Mouse (Mus musculus) gastrocnemius, adult 8-10 months (tissue): ENCODE measurements around the gene Coasy. TPM values are rescaled to one million over a fixed set of nuclear protein-coding genes. Genes with fewer than 3 reads are reported as not detected.

Experiments
- DNase-seq, 2 experiments: peaks; one replicate each; pipeline ENCODE4 v3.0.0; 2022; ENCODE audit warnings: low spot score in 2 of 2
- total RNA-seq, 4 experiments: library from RNA; stranded (reverse); gene quantifications; 2 replicates each; pipeline ENCODE4 v1.2.4; 2022

Coasy gene
- total RNA-seq, 4 experiments from 2014 or later, result 7.2 to 11.0 (median 8.5) TPM

DNA sequence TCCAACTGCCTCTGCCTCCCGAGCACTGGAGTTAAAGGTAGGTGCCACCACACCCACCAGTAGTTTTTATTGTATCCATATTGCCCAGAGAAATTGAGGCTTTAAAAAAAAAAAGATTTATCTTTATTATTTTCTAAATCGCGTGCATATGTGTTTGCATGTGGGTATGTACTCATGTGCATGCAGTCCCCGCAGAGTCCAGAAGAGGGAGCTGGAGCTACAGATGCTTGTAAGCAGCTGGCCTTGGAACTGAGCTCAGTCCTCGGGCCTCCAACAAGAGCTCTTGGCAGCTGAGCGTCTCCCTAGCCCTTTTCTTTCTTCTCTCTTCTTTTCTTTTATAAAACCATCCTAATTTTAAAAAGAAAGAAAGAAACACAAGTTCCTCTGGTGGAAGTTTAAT is 49.3 kb downstream of the Coasy start:
- DNase-seq, result peak in 1 of 2 experiments; percentile 16

DNA sequence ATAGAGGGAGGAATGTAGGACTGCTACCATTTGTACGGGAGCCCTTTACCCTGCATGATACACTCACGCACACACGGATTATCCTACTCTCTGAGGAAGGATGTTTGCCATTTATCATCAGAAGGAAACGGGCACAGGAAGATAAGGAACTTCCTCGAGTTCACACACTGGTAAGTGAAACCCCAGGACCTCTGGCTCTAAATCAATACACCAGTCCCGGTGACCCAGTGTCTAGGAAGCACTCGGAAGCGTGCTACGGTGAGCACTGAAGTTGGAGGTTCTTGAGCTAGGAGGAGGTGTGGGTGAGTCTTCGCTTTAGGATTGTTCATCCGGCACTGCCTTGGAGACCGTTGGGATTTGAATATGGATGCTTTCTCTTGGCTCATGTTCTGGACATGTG is 50.7 kb downstream of the Coasy start:
- no peak for DNase-seq

DNA sequence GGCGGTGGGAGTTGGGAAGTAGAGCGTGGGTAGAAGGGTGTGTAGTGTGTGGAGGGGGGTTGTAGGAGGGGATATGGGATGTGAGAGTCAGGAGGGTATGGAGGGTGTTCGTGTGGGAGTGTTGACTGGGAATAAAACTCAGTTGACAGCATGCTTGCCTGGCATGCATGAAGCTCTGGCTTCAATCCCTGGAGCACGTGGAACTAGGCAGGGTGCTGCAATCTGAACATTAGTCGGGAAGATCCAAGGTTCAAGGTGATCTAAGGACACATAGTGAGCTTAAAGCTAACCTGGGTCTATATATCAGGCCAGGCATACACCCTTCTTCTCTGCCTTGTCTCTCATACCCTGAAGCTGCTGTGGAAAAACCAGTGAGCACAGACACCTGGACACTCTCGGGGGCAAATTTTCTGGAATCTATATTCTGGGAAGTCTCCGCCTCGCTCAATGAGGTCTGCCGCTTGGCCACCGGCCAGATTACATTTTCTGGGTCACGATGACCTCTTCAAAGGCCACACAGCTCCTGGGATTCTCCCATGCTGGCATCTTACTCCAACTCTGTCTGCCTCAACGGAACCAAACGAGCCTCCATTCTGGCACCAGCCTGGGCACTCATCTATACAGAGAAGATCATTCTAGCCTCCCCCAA is 52.0 kb downstream of the Coasy start:
- peak in 1 of 2 experiments; percentile 23 for DNase-seq

Other genes with a start within 250 kb of the Coasy start
- 100 to 1,000 TPM; 136 to 186 (median 155) TPM for gene Stat5b, start 231.8 kb upstream of the Coasy start, total RNA-seq
- gene Stat5a, start 223.2 kb upstream of the Coasy start, total RNA-seq, result 10 to 100 TPM; 10.9 to 16.8 (median 11.0) TPM
- gene Stat3, start 143.0 kb upstream of the Coasy start, total RNA-seq, result 10 to 100 TPM; 32.9 to 41.1 (median 37.5) TPM
- 100 to 1,000 TPM; 125 to 153 (median 134) TPM for gene Cavin1, start 111.7 kb upstream of the Coasy start, total RNA-seq
- gene Atp6v0a1, start 73.1 kb upstream of the Coasy start, total RNA-seq, result 10 to 100 TPM; 62.0 to 79.8 (median 66.8) TPM
- 1 to 10 TPM; 2.9 to 4.8 (median 4.0) TPM for gene Naglu, start 12.6 kb upstream of the Coasy start, total RNA-seq
- gene Hsd17b1, start 4.2 kb upstream of the Coasy start, total RNA-seq, result under 1 TPM in 1 of 4 experiments, not detected in 3; 0.21 TPM
- gene Mlx, start 4.7 kb downstream of the Coasy start, total RNA-seq, result 10 to 100 TPM in 2 of 4 experiments, 1 to 10 TPM in 2; 8.0 to 12.3 (median 9.4) TPM
- 1 to 10 TPM; 1.3 to 1.5 (median 1.4) TPM for gene Psmc3ip, start 12.9 kb downstream of the Coasy start, total RNA-seq
- 10 to 100 TPM; 28.8 to 30.4 (median 30.1) TPM for gene Retreg3, start 37.3 kb downstream of the Coasy start, total RNA-seq
- 10 to 100 TPM; 23.2 to 27.9 (median 25.9) TPM for gene Tubg1, start 37.4 kb downstream of the Coasy start, total RNA-seq
- gene Tubg2, start 73.3 kb downstream of the Coasy start, total RNA-seq, result 1 to 10 TPM; 2.9 to 3.6 (median 3.2) TPM
- 1 to 10 TPM in 1 of 4 experiments, under 1 TPM in 3; 0.67 to 1.3 (median 0.81) TPM for gene Cntnap1, start 88.0 kb downstream of the Coasy start, total RNA-seq
- 10 to 100 TPM; 25.6 to 38.5 (median 33.9) TPM for gene Plekhh3, start 88.8 kb downstream of the Coasy start, total RNA-seq
- gene Ccr10, start 92.9 kb downstream of the Coasy start, total RNA-seq, result not detected
- 10 to 100 TPM; 24.3 to 31.0 (median 26.2) TPM for gene Ezh1, start 143.9 kb downstream of the Coasy start, total RNA-seq
- 10 to 100 TPM; 19.3 to 28.6 (median 25.4) TPM for gene Ramp2, start 163.5 kb downstream of the Coasy start, total RNA-seq
- gene Vps25, start 171.1 kb downstream of the Coasy start, total RNA-seq, result 10 to 100 TPM; 44.9 to 48.1 (median 47.2) TPM
- gene Wnk4, start 178.0 kb downstream of the Coasy start, total RNA-seq, result under 1 TPM in 3 of 4 experiments, not detected in 1; 0.12 to 0.49 (median 0.32) TPM
- under 1 TPM in 3 of 4 experiments, not detected in 1; 0.29 to 0.53 (median 0.34) TPM for gene Cntd1, start 196.4 kb downstream of the Coasy start, total RNA-seq
- 10 to 100 TPM; 71.9 to 80.9 (median 76.5) TPM for gene Coa3, start 196.5 kb downstream of the Coasy start, total RNA-seq
- gene Becn1, start 219.7 kb downstream of the Coasy start, total RNA-seq, result 100 to 1,000 TPM in 2 of 4 experiments, 10 to 100 TPM in 2; 86.0 to 113 (median 101) TPM
- 10 to 100 TPM; 59.5 to 80.8 (median 69.4) TPM for gene Psme3, start 233.6 kb downstream of the Coasy start, total RNA-seq
- gene Aoc2, start 242.5 kb downstream of the Coasy start, total RNA-seq, result 1 to 10 TPM in 1 of 4 experiments, under 1 TPM in 3; 0.46 to 1.1 (median 0.59) TPM
- gene Aoc3, start 248.0 kb downstream of the Coasy start, total RNA-seq, result 10 to 100 TPM in 1 of 4 experiments, 1 to 10 TPM in 3; 2.0 to 11.5 (median 5.1) TPM